Mouse (Mus musculus) embryonic facial prominence, embryonic 12.5 days (tissue): ENCODE data around the gene Atg4b. TPM values are rescaled to one million over a fixed set of nuclear protein-coding genes. Genes with fewer than 3 reads are reported as not detected.

Source experiments
- polyA plus RNA-seq: library from polyadenylated mRNA; unstranded; fragments of >200 nt; fragmentation: Nextera tagmentation; extraction: Ambion mirVana; gene quantifications from 2 replicates; pipeline ENCODE4 v1.2.1, GENCODE M21; 2016

Atg4b gene
- polyA plus RNA-seq, 1 experiment from 2014 or later = 101 TPM

Other genes starting within 250 kb of the Atg4b start
- gene Farp2, start 239.4 kb upstream of the Atg4b start, polyA plus RNA-seq = 7.2 and 7.5 TPM in 2 replicates
- 196 and 197 TPM in 2 replicates for gene Stk25, start 92.8 kb upstream of the Atg4b start, polyA plus RNA-seq
- gene Bok, start 65.8 kb upstream of the Atg4b start, polyA plus RNA-seq = 34.2 and 38.8 TPM in 2 replicates
- gene Thap4, start 3.4 kb downstream of the Atg4b start, polyA plus RNA-seq = 53.2 and 57.4 TPM in 2 replicates
- 272 and 277 TPM in 2 replicates for gene Dtymk, start 50.4 kb downstream of the Atg4b start, polyA plus RNA-seq
- 18.2 and 20.9 TPM in 2 replicates for gene Ing5, start 52.5 kb downstream of the Atg4b start, polyA plus RNA-seq
- gene D2hgdh, start 73.4 kb downstream of the Atg4b start, polyA plus RNA-seq = 17.2 and 17.3 TPM in 2 replicates
- gene Gal3st2, start 109.8 kb downstream of the Atg4b start, polyA plus RNA-seq = 0.06 TPM in 1 of 2 replicates, not detected in the other
- not detected in 2 replicates for gene Gal3st2b, start 166.8 kb downstream of the Atg4b start, polyA plus RNA-seq
- gene Gal3st2c, start 239.0 kb downstream of the Atg4b start, polyA plus RNA-seq = not detected in 2 replicates